Mouse (Mus musculus) heart, adult 9 months (tissue): ENCODE measurements around the gene Erc2.
A peak's percentile ranks its signal among the peaks of the same experiment; 100 is the strongest.

Experiments used
- DNase-seq, 2 experiments: peaks; one replicate each; pipeline ENCODE4 v3.0.0; 2022; ENCODE audit warnings: low spot score in 2 of 2

The Erc2 gene

GRCm38 (mm10) chr14:28507471-28507870 lies 885.2 kb downstream of the Erc2 start:
- DNase-seq: peak; percentile 33 to 66

- no peak for DNase-seq
These were observed 886.3 kb downstream of the Erc2 start for GRCm38 (mm10) chr14:28508288-28509258.

GRCm38 (mm10) chr14:28509441-28510340 lies 887.5 kb downstream of the Erc2 start:
- DNase-seq: no peak

- peak in 1 of 2 experiments; percentile 22 for DNase-seq
These were observed 888.3 kb downstream of the Erc2 start for GRCm38 (mm10) chr14:28510341-28511028.

GRCm38 (mm10) chr14:28511029-28511651 lies 888.9 kb downstream of the Erc2 start:
- DNase-seq: peak in 1 of 2 experiments; percentile 18

GRCm38 (mm10) chr14:28512805-28513590 lies 890.8 kb downstream of the Erc2 start:
- DNase-seq: no peak

GRCm38 (mm10) chr14:28514171-28514570 lies 891.9 kb downstream of the Erc2 start:
- DNase-seq: no peak

- DNase-seq: no peak
These were observed 893.1 kb downstream of the Erc2 start for GRCm38 (mm10) chr14:28515331-28515730.

GRCm38 (mm10) chr14:28517631-28518560 lies 895.7 kb downstream of the Erc2 start:
- DNase-seq: no peak

GRCm38 (mm10) chr14:28521106-28521505 lies 898.9 kb downstream of the Erc2 start:
- peak in 1 of 2 experiments; percentile 55 for DNase-seq

- DNase-seq: no peak
These were observed 900.4 kb downstream of the Erc2 start for GRCm38 (mm10) chr14:28522611-28523010.

GRCm38 (mm10) chr14:28525566-28525965 lies 903.3 kb downstream of the Erc2 start:
- no peak for DNase-seq
